Mouse (Mus musculus) CH12.LX (cell line): ENCODE measurements at regions not wholly inside any gene's neighbourhood (a gene's known extent, or its start where the extent isn't known, plus 50 kb on each side); places are given as distances from the start of the nearest gene placed in this dataset.

Source experiments
- DNase-seq: peaks from one replicate; pipeline ENCODE4 v3.0.0-alpha.2; 2013; ENCODE audit errors: extremely low read depth
- H3K27ac ChIP-seq: 2 replicates; pipeline ENCODE4 v1.5.1; 2012; ENCODE audit warnings: low read depth, mild to moderate bottlenecking, control low read depth, moderate library complexity; ENCODE audit not compliant: insufficient read depth
- H3K27me3 ChIP-seq: replicated peaks from 2 replicates; pipeline ENCODE3; 2012; ENCODE audit warnings: inconsistent platforms
- H3K36me3 ChIP-seq, 2 experiments: replicated peaks in 1 of 2; 2 replicates each; pipeline versions ENCODE3 to v1.6.1; 2012; ENCODE audit warnings: inconsistent platforms in 1 of 2, low read length in 1 of 2, mild to moderate bottlenecking in 1 of 2, mixed read lengths in 1 of 2, moderate library complexity in 1 of 2; ENCODE audit not compliant: control insufficient read depth in 1 of 2, insufficient read depth in 1 of 2
- H3K4me1 ChIP-seq, 2 experiments: 2 replicates each; pipeline ENCODE4 v1.6.1; 2012; ENCODE audit warnings: inconsistent platforms in 1 of 2, moderate library complexity in 1 of 2; ENCODE audit not compliant: insufficient read depth in 2 of 2, control insufficient read depth in 1 of 2
- H3K4me2 ChIP-seq: 2 replicates; pipeline ENCODE4 v1.6.1; 2012; ENCODE audit warnings: low read depth, mild to moderate bottlenecking, control low read depth; ENCODE audit not compliant: poor library complexity, insufficient read depth, severe bottlenecking
- H3K4me3 ChIP-seq, 3 experiments: fragments of 150-350 bp in 1 of 3; sonication (generic) in 1 of 3; replicated peaks in 1 of 3; 2 replicates each; pipeline versions ENCODE3 to v1.5.1; 2011 to 2012; ENCODE audit warnings: low read depth in 2 of 3, low read length in 2 of 3, mild to moderate bottlenecking in 2 of 3, moderate library complexity in 2 of 3, control low read depth in 1 of 3, improper control_type of control experiment in 1 of 3, inconsistent platforms in 1 of 3, mixed read lengths in 1 of 3; ENCODE audit not compliant: poor library complexity in 1 of 3
- H3K79me2 ChIP-seq: replicated peaks from 2 replicates; pipeline ENCODE4 v1.6.1; 2012; ENCODE audit warnings: mild to moderate bottlenecking, moderate library complexity; ENCODE audit not compliant: control insufficient read depth, poor library complexity, insufficient read depth, severe bottlenecking; ENCODE audit errors: extremely low read depth
- H3K9ac ChIP-seq: 2 replicates; pipeline ENCODE4 v1.6.1; 2012; ENCODE audit warnings: low read depth, mild to moderate bottlenecking, control low read depth, moderate library complexity; ENCODE audit not compliant: insufficient read depth
- H3K9me3 ChIP-seq: replicated peaks from 2 replicates; pipeline ENCODE3; 2012; ENCODE audit warnings: low read length, inconsistent platforms, mixed read lengths
- CHD2 ChIP-seq: IDR thresholded peaks from 2 replicates; pipeline ENCODE4 v1.6.1; 2011; ENCODE audit warnings: low read length, improper control_type of control experiment
- E2F4 ChIP-seq: IDR thresholded peaks from 2 replicates; pipeline ENCODE4 v1.6.1; 2011; ENCODE audit warnings: low read depth, low read length, improper control_type of control experiment; ENCODE audit not compliant: insufficient replicate concordance
- ELF1 ChIP-seq: IDR thresholded peaks from 2 replicates; pipeline ENCODE4 v1.6.1; 2014; ENCODE audit warnings: low read depth, mild to moderate bottlenecking, inconsistent platforms, low read length, improper control_type of control experiment
- ETS1 ChIP-seq: conservative IDR thresholded peaks from 2 replicates; pipeline ENCODE4 v1.6.1; 2012; ENCODE audit warnings: low read depth, mild to moderate bottlenecking, inconsistent platforms, low read length, improper control_type of control experiment, moderate library complexity
- HCFC1 ChIP-seq: IDR thresholded peaks from 2 replicates; pipeline ENCODE4 v1.6.1; 2012; ENCODE audit warnings: low read depth, mild to moderate bottlenecking, inconsistent platforms, low read length, improper control_type of control experiment
- KAT2A ChIP-seq: IDR thresholded peaks from 2 replicates; pipeline ENCODE4 v1.6.1; 2012; ENCODE audit warnings: low read length, improper control_type of control experiment, inconsistent platforms; ENCODE audit not compliant: insufficient replicate concordance
- MAZ ChIP-seq: IDR thresholded peaks from 2 replicates; pipeline ENCODE4 v1.6.1; 2012; ENCODE audit warnings: low read depth, mild to moderate bottlenecking, inconsistent platforms, low read length, improper control_type of control experiment, moderate library complexity
- MEF2A ChIP-seq: IDR thresholded peaks from 2 replicates; pipeline ENCODE4 v1.6.1; 2014; ENCODE audit warnings: low read depth, mild to moderate bottlenecking, inconsistent platforms, low read length, improper control_type of control experiment, borderline replicate concordance
- MXI1 ChIP-seq: IDR thresholded peaks from 2 replicates; pipeline ENCODE4 v1.6.1; 2011; ENCODE audit warnings: mild to moderate bottlenecking, low read depth, low read length, improper control_type of control experiment
- MYC ChIP-seq: IDR thresholded peaks from 2 replicates; pipeline ENCODE4 v1.6.1; 2011; ENCODE audit warnings: low read depth, mild to moderate bottlenecking, improper control_type of control experiment, low read length
- PAX5 ChIP-seq: IDR thresholded peaks from 2 replicates; pipeline ENCODE4 v1.6.1; 2012; ENCODE audit warnings: low read length, inconsistent platforms, mixed read lengths
- POLR2A ChIP-seq: IDR thresholded peaks from 2 replicates; pipeline ENCODE4 v1.6.1; 2011; ENCODE audit warnings: low read depth, mild to moderate bottlenecking, improper control_type of control experiment, low read length
- RAD21 ChIP-seq: IDR thresholded peaks from 2 replicates; pipeline ENCODE4 v1.6.1; 2011; ENCODE audit warnings: low read depth, mild to moderate bottlenecking, low read length, improper control_type of control experiment, moderate library complexity
- RCOR1 ChIP-seq: conservative IDR thresholded peaks from 2 replicates; pipeline ENCODE4 v1.6.1; 2012; ENCODE audit warnings: low read depth, mild to moderate bottlenecking, inconsistent platforms, low read length, improper control_type of control experiment
- TBP ChIP-seq: conservative IDR thresholded peaks from 2 replicates; pipeline ENCODE4 v1.6.1; 2011; ENCODE audit warnings: low read depth, low read length, improper control_type of control experiment
- USF2 ChIP-seq: conservative IDR thresholded peaks from 2 replicates; pipeline ENCODE4 v1.6.1; 2011; ENCODE audit warnings: low read depth, low read length, improper control_type of control experiment
- dilution Hi-C: fragments of 300-500 bp; cut with MboI; formaldehyde crosslinking; loops from 2 replicates; pipeline ENCODE4 v1.14.3; 2020; ENCODE audit warnings: low sequenced_read_pairs; ENCODE audit not compliant: extremely low pct_unique_long_range_greater_than_20kb, extremely low pct_ligation_motif_present
- in situ Hi-C: fragments of 300-500 bp; cut with MboI; formaldehyde crosslinking; loops from 3 replicates; pipeline ENCODE4 v1.14.3; 2019; ENCODE audit warnings: low sequenced_read_pairs, low pct_ligation_motif_present, low pct_unique_long_range_greater_than_20kb, mixed read lengths

GRCm38 (mm10) chr4:31655364-31656106, 308.4 kb upstream of the Map3k7 start:
- Histone ChIP-seq H3K27ac (no peak overlapping the region), H3K9me3 (no peaks in the 10 kb centered on the region), H3K9ac (no peak overlapping the region), H3K36me3 (no peaks in the 10 kb centered on the region), H3K4me3 (no peak overlapping the region), H3K4me2 (no peak overlapping the region), H3K4me1 (no peaks in the 10 kb centered on the region), H3K27me3 (no peaks in the 10 kb centered on the region), H3K79me2 (no peaks in the 10 kb centered on the region)
- dilution Hi-C loops (no loop called here), in situ Hi-C loops (no loop called here)
- TF ChIP-seq ETS1 = no peak
- no peak for TF ChIP-seq ELF1
- no peak for TF ChIP-seq CHD2
- no peak for TF ChIP-seq MEF2A
- TF ChIP-seq TBP = no peak
- DNase-seq = no peak

GRCm38 (mm10) chr4:31656111-31656510, 307.8 kb upstream of the Map3k7 start:
- Histone ChIP-seq H3K9me3 (no peaks in the 10 kb centered on the region), H3K79me2 (no peaks in the 10 kb centered on the region), H3K27me3 (no peaks in the 10 kb centered on the region), H3K9ac (no peak overlapping the region), H3K4me3 (no peak overlapping the region), H3K4me1 (no peaks in the 10 kb centered on the region), H3K4me2 (no peak overlapping the region), H3K36me3 (no peaks in the 10 kb centered on the region), H3K27ac (no peak overlapping the region)
- TF ChIP-seq POLR2A = no peak
- TF ChIP-seq MXI1 = no peak
- TF ChIP-seq RAD21 = no peak
- no peak for TF ChIP-seq KAT2A
- no peak for TF ChIP-seq MYC
- no peak for TF ChIP-seq ELF1
- TF ChIP-seq RCOR1 = no peak
- TF ChIP-seq ETS1 = no peak
- no peak for TF ChIP-seq MAZ
- no peak for TF ChIP-seq E2F4
- no peak for TF ChIP-seq USF2
- no peak for TF ChIP-seq PAX5
- TF ChIP-seq HCFC1 = no peak
- no peak for DNase-seq
- in situ Hi-C loops = no loop called here
- dilution Hi-C loops = no loop called here
